Mouse (Mus musculus): ENCODE results near the gene Nudt16l1. TPM values are rescaled to one million over a fixed set of nuclear protein-coding genes. Genes with fewer than 3 reads are reported as not detected.

Gene Nudt16l1
- total and polyA plus RNA-seq, 2 experiments = 12.2 to 57.0 TPM

DNA sequence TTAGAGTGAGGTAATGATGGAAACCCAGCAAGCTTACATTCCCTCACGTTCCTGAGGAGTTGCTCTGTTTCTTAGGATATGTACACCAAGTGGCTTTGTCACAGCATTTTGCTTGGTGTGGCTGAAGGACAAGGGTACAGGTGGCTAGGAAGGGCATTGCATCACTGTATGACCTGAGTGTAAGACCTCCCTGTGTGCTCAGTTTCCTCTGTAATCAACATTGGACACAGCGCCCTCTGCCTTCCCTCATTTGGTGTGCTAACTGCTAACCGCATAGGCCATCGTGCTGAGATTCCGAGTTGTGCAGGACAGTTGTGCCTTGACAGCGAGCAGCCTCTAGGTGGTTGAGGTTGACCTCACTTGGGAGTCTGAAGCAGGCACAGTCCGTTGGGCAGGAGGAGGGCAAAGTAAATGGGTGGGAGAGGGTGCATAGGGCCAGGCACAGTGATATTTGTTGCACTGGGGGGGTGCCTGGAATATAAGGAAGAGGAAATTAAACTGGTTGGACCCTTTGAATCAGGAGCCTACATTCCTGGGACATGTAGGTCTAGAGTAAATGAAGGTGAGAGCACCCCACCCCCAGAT lies 41.3 kb upstream of the Nudt16l1 start:
- peak overlapping the region; percentile 74 for H3K27ac ChIP-seq (replicated peaks; ENCODE audit: insufficient read depth, low read depth, low read length)
- H3K4me3 ChIP-seq (ENCODE audit: insufficient read depth, low read depth, low read length) = no peak overlapping the region
- DNase-seq (ENCODE audit: extremely low read depth, low read depth, low spot score) = peak; percentile 77
- TF ChIP-seq POLR2A (IDR thresholded peaks at IDR 0.05; ENCODE audit: extremely low read depth, insufficient read depth, low read length) = no peak
- peak; percentile 62 for TF ChIP-seq CTCF (IDR thresholded peaks at IDR 0.05; ENCODE audit: low read depth, low read length)
- H3K36me3 ChIP-seq (ENCODE audit: control insufficient read depth, insufficient read depth, low read length) = no peaks in the 10 kb centered on the region
- WGBS = 15% methylated on average over 7 of the region's 7 CpGs
- H3K79me2 ChIP-seq (ENCODE audit: control insufficient read depth, insufficient read depth, low read length) = peaks cover 31% of the 10 kb centered on the region; the same call in 1 of the 2 replicates
- H3K27me3 ChIP-seq (ENCODE audit: control insufficient read depth, insufficient read depth, low read length) = no peaks in the 10 kb centered on the region
- peaks cover 28% of the 10 kb centered on the region for H3K4me1 ChIP-seq (ENCODE audit: control insufficient read depth, insufficient read depth, low read length)
- peak overlapping the region; percentile 24 for H3K9ac ChIP-seq (ENCODE audit: low read depth, low read length)

DNA sequence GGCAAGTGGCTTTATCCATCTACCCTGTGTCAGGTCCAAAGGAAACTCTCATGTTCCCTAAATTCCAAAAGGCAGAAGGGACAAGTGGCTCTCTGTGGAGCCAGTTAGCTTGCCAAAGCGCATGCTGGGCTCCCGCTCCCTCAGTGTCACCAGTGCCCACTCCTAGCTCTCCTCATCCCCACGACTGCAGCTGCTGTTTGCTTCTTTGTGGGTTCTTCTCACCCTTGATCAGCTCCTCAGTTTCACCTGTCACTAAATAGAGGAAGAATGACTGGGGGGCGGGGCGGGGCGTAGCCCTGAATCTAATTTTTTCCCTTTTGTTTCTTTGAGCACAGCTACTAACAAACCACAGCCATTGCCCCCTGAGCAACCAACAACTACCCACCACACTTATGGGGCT lies 39.7 kb upstream of the Nudt16l1 start:
- no peak overlapping the region for H3K27ac ChIP-seq (replicated peaks; ENCODE audit: insufficient read depth, low read depth, low read length)
- H3K36me3 ChIP-seq (ENCODE audit: control insufficient read depth, insufficient read depth, low read length) = no peaks in the 10 kb centered on the region
- H3K79me2 ChIP-seq (ENCODE audit: control insufficient read depth, insufficient read depth, low read length) = peaks cover 31% of the 10 kb centered on the region; the same call in 1 of the 2 replicates
- peaks cover 28% of the 10 kb centered on the region for H3K4me1 ChIP-seq (ENCODE audit: control insufficient read depth, insufficient read depth, low read length)
- WGBS = 94% methylated on average over 6 of the region's 6 CpGs
- no peaks in the 10 kb centered on the region for H3K27me3 ChIP-seq (ENCODE audit: control insufficient read depth, insufficient read depth, low read length)
- H3K4me3 ChIP-seq (ENCODE audit: insufficient read depth, low read depth, low read length) = no peak overlapping the region
- TF ChIP-seq POLR2A (IDR thresholded peaks at IDR 0.05; ENCODE audit: extremely low read depth, insufficient read depth, low read length) (no peak), CTCF (IDR thresholded peaks at IDR 0.05; ENCODE audit: low read depth, low read length) (no peak)
- H3K9ac ChIP-seq (ENCODE audit: low read depth, low read length) = no peak overlapping the region
- DNase-seq (ENCODE audit: extremely low read depth, low read depth, low spot score) = no peak

DNA sequence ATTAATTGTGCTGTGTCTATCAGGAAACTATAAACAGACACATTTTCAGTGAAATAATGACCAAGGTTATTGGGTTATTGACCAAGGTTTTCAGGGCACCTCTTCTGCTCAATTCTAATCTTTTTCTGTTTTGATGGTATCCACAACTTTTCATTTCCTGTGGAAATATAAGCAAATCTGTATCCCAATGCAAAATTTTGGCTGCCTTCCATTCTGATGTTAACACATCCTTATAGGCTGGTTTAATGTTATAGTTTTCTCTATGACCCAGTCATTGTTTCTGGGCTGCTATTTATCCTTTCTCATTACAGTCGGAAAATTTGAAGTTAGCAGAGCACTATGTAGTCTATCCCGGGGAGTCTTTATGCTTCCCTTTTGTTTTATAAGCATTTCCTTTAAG lies 38.9 kb upstream of the Nudt16l1 start:
- Histone ChIP-seq H3K27me3 (ENCODE audit: control insufficient read depth, insufficient read depth, low read length) (no peaks in the 10 kb centered on the region), H3K36me3 (ENCODE audit: control insufficient read depth, insufficient read depth, low read length) (no peaks in the 10 kb centered on the region), H3K4me3 (ENCODE audit: insufficient read depth, low read depth, low read length) (no peak overlapping the region), H3K4me1 (ENCODE audit: control insufficient read depth, insufficient read depth, low read length) (peaks cover 24% of the 10 kb centered on the region), H3K9ac (ENCODE audit: low read depth, low read length) (no peak overlapping the region), H3K27ac (replicated peaks; ENCODE audit: insufficient read depth, low read depth, low read length) (no peak overlapping the region), H3K79me2 (ENCODE audit: control insufficient read depth, insufficient read depth, low read length) (peaks cover 29% of the 10 kb centered on the region; the same call in 1 of the 2 replicates)
- TF ChIP-seq POLR2A (IDR thresholded peaks at IDR 0.05; ENCODE audit: extremely low read depth, insufficient read depth, low read length) (no peak), CTCF (IDR thresholded peaks at IDR 0.05; ENCODE audit: low read depth, low read length) (no peak)
- WGBS = 77% methylated on average over 2 of the region's 2 CpGs
- no peak for DNase-seq (ENCODE audit: extremely low read depth, low read depth, low spot score)

DNA sequence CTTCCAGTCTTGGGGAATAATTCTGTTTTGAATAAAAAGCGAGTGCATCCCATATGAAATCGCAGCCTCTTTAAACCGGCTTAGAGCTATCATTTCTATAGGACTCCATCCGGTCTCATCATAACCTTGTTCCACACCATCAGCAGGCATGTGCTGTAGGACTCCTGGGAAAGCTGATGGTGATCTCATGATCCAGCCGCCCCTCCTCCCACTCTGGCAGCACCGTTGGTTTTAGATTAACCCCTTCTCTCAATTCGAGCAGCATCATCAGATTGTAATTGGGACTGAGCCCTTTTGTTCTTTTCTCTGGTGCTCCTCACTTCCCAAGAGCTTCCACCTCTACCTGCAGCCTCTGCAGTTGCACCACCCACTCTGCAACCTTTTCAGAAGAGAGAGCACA lies 37.4 kb upstream of the Nudt16l1 start:
- H3K27me3 ChIP-seq (ENCODE audit: control insufficient read depth, insufficient read depth, low read length) = no peaks in the 10 kb centered on the region
- H3K27ac ChIP-seq (replicated peaks; ENCODE audit: insufficient read depth, low read depth, low read length) = no peak overlapping the region
- H3K79me2 ChIP-seq (ENCODE audit: control insufficient read depth, insufficient read depth, low read length) = peaks cover 38% of the 10 kb centered on the region; the same call in 1 of the 2 replicates
- 75% methylated on average over 7 of the region's 7 CpGs for WGBS
- TF ChIP-seq CTCF (IDR thresholded peaks at IDR 0.05; ENCODE audit: low read depth, low read length) (no peak), POLR2A (IDR thresholded peaks at IDR 0.05; ENCODE audit: extremely low read depth, insufficient read depth, low read length) (no peak)
- H3K4me3 ChIP-seq (ENCODE audit: insufficient read depth, low read depth, low read length) = no peak overlapping the region
- H3K36me3 ChIP-seq (ENCODE audit: control insufficient read depth, insufficient read depth, low read length) = no peaks in the 10 kb centered on the region
- DNase-seq (ENCODE audit: extremely low read depth, low read depth, low spot score) = no peak
- H3K4me1 ChIP-seq (ENCODE audit: control insufficient read depth, insufficient read depth, low read length) = peaks cover 22% of the 10 kb centered on the region
- no peak overlapping the region for H3K9ac ChIP-seq (ENCODE audit: low read depth, low read length)

DNA sequence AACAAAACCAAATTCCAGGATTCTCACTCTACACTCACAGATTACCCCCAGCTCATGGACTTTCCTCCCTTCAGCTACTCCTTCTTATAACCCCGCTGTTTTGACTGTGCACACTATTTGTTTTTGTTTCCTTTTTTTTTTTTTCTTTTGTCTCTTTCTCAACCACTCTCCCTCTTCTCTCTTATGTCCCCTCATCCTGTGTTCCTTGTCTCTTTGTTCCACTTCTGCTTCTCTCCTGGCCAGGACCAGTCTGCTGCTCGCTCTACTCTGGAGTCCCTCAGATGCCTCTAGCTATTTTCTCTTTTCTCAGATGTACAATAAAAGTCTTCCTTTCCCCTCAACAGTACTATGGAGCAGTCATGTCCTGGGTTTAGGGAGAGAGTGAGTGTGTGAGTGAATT lies 36.2 kb upstream of the Nudt16l1 start:
- Histone ChIP-seq H3K9ac (ENCODE audit: low read depth, low read length) (no peak overlapping the region), H3K36me3 (ENCODE audit: control insufficient read depth, insufficient read depth, low read length) (no peaks in the 10 kb centered on the region), H3K4me1 (ENCODE audit: control insufficient read depth, insufficient read depth, low read length) (peaks cover 20% of the 10 kb centered on the region), H3K4me3 (ENCODE audit: insufficient read depth, low read depth, low read length) (no peak overlapping the region), H3K27ac (replicated peaks; ENCODE audit: insufficient read depth, low read depth, low read length) (no peak overlapping the region), H3K27me3 (ENCODE audit: control insufficient read depth, insufficient read depth, low read length) (no peaks in the 10 kb centered on the region), H3K79me2 (ENCODE audit: control insufficient read depth, insufficient read depth, low read length) (peaks cover 37% of the 10 kb centered on the region; the same call in 1 of the 2 replicates)
- WGBS = 68% methylated on average over 2 of the region's 2 CpGs
- no peak for TF ChIP-seq POLR2A (IDR thresholded peaks at IDR 0.05; ENCODE audit: extremely low read depth, insufficient read depth, low read length)
- TF ChIP-seq CTCF (IDR thresholded peaks at IDR 0.05; ENCODE audit: low read depth, low read length) = no peak
- no peak for DNase-seq (ENCODE audit: extremely low read depth, low read depth, low spot score)

DNA sequence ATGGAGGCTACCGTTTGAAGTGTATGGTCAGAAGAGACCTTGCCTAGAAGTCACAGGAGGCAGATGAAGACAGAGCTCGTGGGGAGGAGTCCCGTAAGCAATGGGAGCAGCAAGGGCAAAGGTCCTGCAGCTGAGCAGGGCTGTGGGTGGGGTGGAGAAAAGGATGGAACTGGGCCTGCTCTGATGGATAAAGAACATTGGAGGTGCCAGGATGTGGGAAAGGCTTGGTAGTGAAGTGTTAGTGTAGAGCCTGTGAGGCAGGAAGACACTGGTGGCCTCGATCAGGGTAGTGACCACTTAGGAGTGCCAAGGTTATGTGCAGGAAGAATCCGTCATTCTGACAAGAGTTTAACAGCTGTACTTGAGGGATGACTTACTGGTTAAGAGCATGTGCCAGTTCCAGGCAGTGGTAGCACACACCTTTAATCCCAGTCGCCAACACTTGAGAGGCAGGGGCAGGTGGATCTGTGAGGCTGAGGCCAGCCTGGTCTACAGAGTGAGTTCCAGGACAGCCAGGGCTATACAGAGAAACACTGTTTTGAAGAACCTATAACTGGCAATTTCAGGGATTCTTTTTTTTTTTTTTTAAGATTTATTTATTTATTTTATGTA lies 35.0 kb upstream of the Nudt16l1 start:
- H3K27ac ChIP-seq (replicated peaks; ENCODE audit: insufficient read depth, low read depth, low read length) = no peak overlapping the region
- 41% methylated on average over 6 of the region's 6 CpGs for WGBS
- H3K27me3 ChIP-seq (ENCODE audit: control insufficient read depth, insufficient read depth, low read length) = no peaks in the 10 kb centered on the region
- TF ChIP-seq POLR2A (IDR thresholded peaks at IDR 0.05; ENCODE audit: extremely low read depth, insufficient read depth, low read length) (no peak), CTCF (IDR thresholded peaks at IDR 0.05; ENCODE audit: low read depth, low read length) (no peak)
- peaks cover 28% of the 10 kb centered on the region; the same call in 1 of the 2 replicates for H3K79me2 ChIP-seq (ENCODE audit: control insufficient read depth, insufficient read depth, low read length)
- no peak overlapping the region for H3K9ac ChIP-seq (ENCODE audit: low read depth, low read length)
- H3K4me3 ChIP-seq (ENCODE audit: insufficient read depth, low read depth, low read length) = no peak overlapping the region
- peaks cover 23% of the 10 kb centered on the region for H3K4me1 ChIP-seq (ENCODE audit: control insufficient read depth, insufficient read depth, low read length)
- H3K36me3 ChIP-seq (ENCODE audit: control insufficient read depth, insufficient read depth, low read length) = no peaks in the 10 kb centered on the region
- peak; percentile 56 for DNase-seq (ENCODE audit: extremely low read depth, low read depth, low spot score)

Data from liver, adult 2 months (tissue).